Mouse (Mus musculus): ENCODE measurements around the gene Gm5105. TPM values are rescaled to one million over a fixed set of nuclear protein-coding genes. Genes with fewer than 3 reads are reported as not detected.

Gm5105 gene
- polyA plus RNA-seq, 1 experiment from 2014 or later = 0.31 TPM

GRCm38 (mm10) chr3:138064732-138065645 lies 2.2 kb downstream of the Gm5105 start, which contains the start of gene 1110002E22Rik:
Gene 1110002E22Rik, plus strand, starts transcription at chr3:138065052.
- no peak for ATAC-seq
- Histone ChIP-seq H3K4me2 (replicated peaks) (peak within 1 kb of the TSS; percentile 14; the same call in 1 of the 2 replicates), H3K36me3 (no peaks in the 10 kb centered on the region), H3K9me3 (no peaks in the 10 kb centered on the region), H3K4me1 (replicated peaks) (peaks cover 16% of the 10 kb centered on the region), H3K9ac (no peak within 1 kb of the TSS), H3K27ac (peak within 1 kb of the TSS; percentile 32; the same call in 1 of the 2 replicates), H3K27me3 (replicated peaks) (no peaks in the 10 kb centered on the region), H3K4me3 (replicated peaks) (no peak within 1 kb of the TSS)
- 73% methylated on average over 33 of the region's 33 CpGs for WGBS

- H3K9ac ChIP-seq = no peak overlapping the region
- no peaks in the 10 kb centered on the region for H3K9me3 ChIP-seq
- H3K36me3 ChIP-seq = no peaks in the 10 kb centered on the region
- peak; percentile 68 for ATAC-seq
- H3K27me3 ChIP-seq (replicated peaks) = no peaks in the 10 kb centered on the region
- peaks cover 16% of the 10 kb centered on the region for H3K4me1 ChIP-seq (replicated peaks)
- no peak overlapping the region for H3K4me3 ChIP-seq (replicated peaks)
- 48% methylated on average over 14 of the region's 14 CpGs for WGBS
- peak overlapping the region; percentile 32; the same call in 1 of the 2 replicates for H3K27ac ChIP-seq
- no peak overlapping the region for H3K4me2 ChIP-seq (replicated peaks)
These were observed 3.4 kb downstream of the Gm5105 start for GRCm38 (mm10) chr3:138063731-138064329.

- H3K9me3 ChIP-seq = no peaks in the 10 kb centered on the region
- no peak for ATAC-seq
- H3K9ac ChIP-seq = no peak overlapping the region
- peaks cover 16% of the 10 kb centered on the region for H3K4me1 ChIP-seq (replicated peaks)
- no peak overlapping the region for H3K4me3 ChIP-seq (replicated peaks)
- H3K4me2 ChIP-seq (replicated peaks) = no peak overlapping the region
- H3K36me3 ChIP-seq = no peaks in the 10 kb centered on the region
- no peak overlapping the region for H3K27ac ChIP-seq
- H3K27me3 ChIP-seq (replicated peaks) = no peaks in the 10 kb centered on the region
- 79% methylated on average over 4 of the region's 4 CpGs for WGBS
These were observed 4.5 kb downstream of the Gm5105 start for GRCm38 (mm10) chr3:138062673-138063072.

- no peak for ATAC-seq
- H3K4me3 ChIP-seq (replicated peaks) = no peak overlapping the region
- 79% methylated on average over 9 of the region's 9 CpGs for WGBS
These were observed 5.8 kb downstream of the Gm5105 start for GRCm38 (mm10) chr3:138061205-138061911.

GRCm38 (mm10) chr3:138060429-138060828 lies 6.8 kb downstream of the Gm5105 start:
- no peak for ATAC-seq
- no peak overlapping the region for H3K9ac ChIP-seq
- peaks cover 12% of the 10 kb centered on the region for H3K4me1 ChIP-seq (replicated peaks)
- no peaks in the 10 kb centered on the region for H3K9me3 ChIP-seq
- no peak overlapping the region for H3K27ac ChIP-seq
- H3K4me3 ChIP-seq (replicated peaks) = no peak overlapping the region
- no peaks in the 10 kb centered on the region for H3K27me3 ChIP-seq (replicated peaks)
- H3K36me3 ChIP-seq = no peaks in the 10 kb centered on the region
- WGBS = 90% methylated on average over 7 of the region's 7 CpGs
- H3K4me2 ChIP-seq (replicated peaks) = no peak overlapping the region

More at GRCm38 (mm10) chr3:138061205-138061911, 5.8 kb downstream of the Gm5105 start:
- H3K9me3 ChIP-seq = no peaks in the 10 kb centered on the region
- no peak overlapping the region for H3K9ac ChIP-seq
- no peaks in the 10 kb centered on the region for H3K36me3 ChIP-seq
- no peaks in the 10 kb centered on the region for H3K27me3 ChIP-seq (replicated peaks)
- no peak overlapping the region for H3K4me2 ChIP-seq (replicated peaks)
- H3K4me1 ChIP-seq (replicated peaks) = peaks cover 15% of the 10 kb centered on the region
- H3K27ac ChIP-seq = no peak overlapping the region

- H3K27ac ChIP-seq = no peak overlapping the region
- no peak overlapping the region for H3K4me2 ChIP-seq (replicated peaks)
- H3K4me3 ChIP-seq (replicated peaks) = no peak overlapping the region
- H3K27me3 ChIP-seq (replicated peaks) = no peaks in the 10 kb centered on the region
- WGBS = 52% methylated on average over 4 of the region's 4 CpGs
- ATAC-seq = no peak
- H3K36me3 ChIP-seq = no peaks in the 10 kb centered on the region
- 0 out of 2 replicates have a peak, but pooled peaks cover 8% of the 10 kb centered on the region for H3K4me1 ChIP-seq (replicated peaks)
- H3K9me3 ChIP-seq = no peaks in the 10 kb centered on the region
- no peak overlapping the region for H3K9ac ChIP-seq
These were observed 9.0 kb downstream of the Gm5105 start for GRCm38 (mm10) chr3:138058226-138058625.

- Histone ChIP-seq H3K36me3 (no peaks in the 10 kb centered on the region), H3K27ac (no peak overlapping the region), H3K27me3 (replicated peaks) (no peaks in the 10 kb centered on the region), H3K4me2 (replicated peaks) (no peak overlapping the region), H3K4me3 (replicated peaks) (no peak overlapping the region), H3K9me3 (no peaks in the 10 kb centered on the region), H3K9ac (no peak overlapping the region), H3K4me1 (replicated peaks) (0 out of 2 replicates have a peak, but pooled peaks cover 9% of the 10 kb centered on the region)
- 64% methylated on average over 7 of the region's 7 CpGs for WGBS
- ATAC-seq = no peak
These were observed 10.2 kb downstream of the Gm5105 start for GRCm38 (mm10) chr3:138056976-138057375.

GRCm38 (mm10) chr3:138053969-138054368 lies 13.2 kb downstream of the Gm5105 start:
- 10% methylated on average over 4 of the region's 4 CpGs for WGBS
- H3K4me3 ChIP-seq (replicated peaks) = no peak overlapping the region
- no peak overlapping the region for H3K9ac ChIP-seq
- peak overlapping the region; percentile 66 for H3K27ac ChIP-seq
- H3K4me2 ChIP-seq (replicated peaks) = 0 out of 2 replicates have a peak overlapping the region, but pooled peaks have one; percentile 0
- H3K4me1 ChIP-seq (replicated peaks) = 0 out of 2 replicates have a peak, but pooled peaks cover 9% of the 10 kb centered on the region
- H3K36me3 ChIP-seq = no peaks in the 10 kb centered on the region
- H3K9me3 ChIP-seq = no peaks in the 10 kb centered on the region
- H3K27me3 ChIP-seq (replicated peaks) = no peaks in the 10 kb centered on the region
- peak; percentile 87 for ATAC-seq

GRCm38 (mm10) chr3:138051431-138051830 lies 15.8 kb downstream of the Gm5105 start:
- 80% methylated on average over 3 of the region's 3 CpGs for WGBS
- ATAC-seq = no peak
- no peaks in the 10 kb centered on the region for H3K36me3 ChIP-seq
- H3K27ac ChIP-seq = no peak overlapping the region
- no peaks in the 10 kb centered on the region for H3K27me3 ChIP-seq (replicated peaks)
- H3K4me3 ChIP-seq (replicated peaks) = no peak overlapping the region
- no peak overlapping the region for H3K4me2 ChIP-seq (replicated peaks)
- H3K9me3 ChIP-seq = no peaks in the 10 kb centered on the region
- 0 out of 2 replicates have a peak, but pooled peaks cover 9% of the 10 kb centered on the region for H3K4me1 ChIP-seq (replicated peaks)
- H3K9ac ChIP-seq = no peak overlapping the region

GRCm38 (mm10) chr3:138050772-138051171 lies 16.4 kb downstream of the Gm5105 start:
- Histone ChIP-seq H3K27ac (no peak overlapping the region), H3K4me2 (replicated peaks) (no peak overlapping the region), H3K27me3 (replicated peaks) (no peaks in the 10 kb centered on the region), H3K9me3 (no peaks in the 10 kb centered on the region), H3K9ac (no peak overlapping the region), H3K36me3 (no peaks in the 10 kb centered on the region), H3K4me3 (replicated peaks) (no peak overlapping the region), H3K4me1 (replicated peaks) (0 out of 2 replicates have a peak, but pooled peaks cover 9% of the 10 kb centered on the region)
- WGBS = 50% methylated on average over 11 of the region's 11 CpGs
- no peak for ATAC-seq

- H3K4me1 ChIP-seq (replicated peaks) = 0 out of 2 replicates have a peak, but pooled peaks cover 9% of the 10 kb centered on the region
- H3K4me3 ChIP-seq (replicated peaks) = no peak overlapping the region
- WGBS = 90% methylated on average over 6 of the region's 6 CpGs
- no peak overlapping the region for H3K9ac ChIP-seq
- no peaks in the 10 kb centered on the region for H3K27me3 ChIP-seq (replicated peaks)
- no peaks in the 10 kb centered on the region for H3K9me3 ChIP-seq
- H3K27ac ChIP-seq = no peak overlapping the region
- no peak overlapping the region for H3K4me2 ChIP-seq (replicated peaks)
- no peak for ATAC-seq
- H3K36me3 ChIP-seq = no peaks in the 10 kb centered on the region
These were observed 17.6 kb downstream of the Gm5105 start for GRCm38 (mm10) chr3:138049555-138049954.

GRCm38 (mm10) chr3:138043316-138043715 lies 23.9 kb downstream of the Gm5105 start:
- H3K27me3 ChIP-seq (replicated peaks) = no peaks in the 10 kb centered on the region
- no peaks in the 10 kb centered on the region for H3K9me3 ChIP-seq
- no peaks in the 10 kb centered on the region for H3K36me3 ChIP-seq
- H3K4me1 ChIP-seq (replicated peaks) = no peaks in the 10 kb centered on the region
- no peak overlapping the region for H3K4me2 ChIP-seq (replicated peaks)
- no peak overlapping the region for H3K9ac ChIP-seq
- H3K4me3 ChIP-seq (replicated peaks) = no peak overlapping the region
- no peak overlapping the region for H3K27ac ChIP-seq
- ATAC-seq = no peak
- whole genome bisulfite sequencing = 55% methylated on average over 7 of the region's 7 CpGs

All from intestine, embryonic 15.5 days (tissue).